Mouse (Mus musculus): ENCODE data around the gene Ift52.

Ift52 gene

GRCm38 (mm10) chr2:163016916-163017743 is at the start of gene Ift52:
Gene Ift52 (plus strand): TSS chr2:163017354.
- peak; percentile 96 to 97 for DNase-seq

GRCm38 (mm10) chr2:162968357-162968756 is 48.8 kb upstream of the Ift52 start:
- peak; percentile 33 to 60 for DNase-seq

GRCm38 (mm10) chr2:162969101-162969500 is 48.1 kb upstream of the Ift52 start:
- no peak for DNase-seq

- no peak for DNase-seq
These were observed 46.3 kb upstream of the Ift52 start for GRCm38 (mm10) chr2:162970896-162971295.

GRCm38 (mm10) chr2:162972752-162973151 is 44.4 kb upstream of the Ift52 start:
- DNase-seq, result no peak

- no peak for DNase-seq
These were observed 43.9 kb upstream of the Ift52 start for GRCm38 (mm10) chr2:162973206-162973605.

- no peak for DNase-seq
These were observed 43.5 kb upstream of the Ift52 start for GRCm38 (mm10) chr2:162973637-162974036.

GRCm38 (mm10) chr2:162975157-162975775 is 41.9 kb upstream of the Ift52 start:
- peak; percentile 20 to 40 for DNase-seq

- DNase-seq, result peak in 1 of 2 experiments; percentile 21
These were observed 41.2 kb upstream of the Ift52 start for GRCm38 (mm10) chr2:162976001-162976400.

- DNase-seq, result no peak
These were observed 32.8 kb upstream of the Ift52 start for GRCm38 (mm10) chr2:162984381-162984780.

GRCm38 (mm10) chr2:162985923-162986322 is 31.2 kb upstream of the Ift52 start:
- DNase-seq, result no peak

- DNase-seq, result no peak
These were observed 30.4 kb upstream of the Ift52 start for GRCm38 (mm10) chr2:162986764-162987163.

- no peak for DNase-seq
These were observed 29.9 kb upstream of the Ift52 start, which contains the start of gene Sgk2 for GRCm38 (mm10) chr2:162987218-162987617. Gene Sgk2 (plus strand): TSS chr2:162987330.

GRCm38 (mm10) chr2:162988235-162988634 is 28.9 kb upstream of the Ift52 start:
- DNase-seq, result no peak

- no peak for DNase-seq
These were observed 25.6 kb upstream of the Ift52 start for GRCm38 (mm10) chr2:162991394-162992083.

- no peak for DNase-seq
These were observed 25.1 kb upstream of the Ift52 start for GRCm38 (mm10) chr2:162992084-162992437.

GRCm38 (mm10) chr2:162993881-162994616 is 23.1 kb upstream of the Ift52 start:
- no peak for DNase-seq

GRCm38 (mm10) chr2:162998528-162999230 is 18.5 kb upstream of the Ift52 start:
- peak; percentile 63 to 80 for DNase-seq

GRCm38 (mm10) chr2:162999744-163000143 is 17.4 kb upstream of the Ift52 start:
- DNase-seq, result peak in 1 of 2 experiments; percentile 56

- DNase-seq, result no peak
These were observed 16.1 kb upstream of the Ift52 start for GRCm38 (mm10) chr2:163001071-163001470.

GRCm38 (mm10) chr2:163007299-163007698 is 9.9 kb upstream of the Ift52 start:
- no peak for DNase-seq

- no peak for DNase-seq
These were observed 14.1 kb downstream of the Ift52 start for GRCm38 (mm10) chr2:163031289-163031688.
